Mouse (Mus musculus) T-cell, adult 2 months (primary cell): ENCODE measurements around the gene Gstm5.
"Not testable (repeated sequence)": the region's sequence is repeated elsewhere in the genome, so short reads cannot be mapped to it uniquely, and the experiment has no call there.

Source experiments
- DNase-seq: peaks from one replicate; pipeline ENCODE4 v3.0.0; 2022; ENCODE audit warnings: low spot score

Gene Gstm5

DNA sequence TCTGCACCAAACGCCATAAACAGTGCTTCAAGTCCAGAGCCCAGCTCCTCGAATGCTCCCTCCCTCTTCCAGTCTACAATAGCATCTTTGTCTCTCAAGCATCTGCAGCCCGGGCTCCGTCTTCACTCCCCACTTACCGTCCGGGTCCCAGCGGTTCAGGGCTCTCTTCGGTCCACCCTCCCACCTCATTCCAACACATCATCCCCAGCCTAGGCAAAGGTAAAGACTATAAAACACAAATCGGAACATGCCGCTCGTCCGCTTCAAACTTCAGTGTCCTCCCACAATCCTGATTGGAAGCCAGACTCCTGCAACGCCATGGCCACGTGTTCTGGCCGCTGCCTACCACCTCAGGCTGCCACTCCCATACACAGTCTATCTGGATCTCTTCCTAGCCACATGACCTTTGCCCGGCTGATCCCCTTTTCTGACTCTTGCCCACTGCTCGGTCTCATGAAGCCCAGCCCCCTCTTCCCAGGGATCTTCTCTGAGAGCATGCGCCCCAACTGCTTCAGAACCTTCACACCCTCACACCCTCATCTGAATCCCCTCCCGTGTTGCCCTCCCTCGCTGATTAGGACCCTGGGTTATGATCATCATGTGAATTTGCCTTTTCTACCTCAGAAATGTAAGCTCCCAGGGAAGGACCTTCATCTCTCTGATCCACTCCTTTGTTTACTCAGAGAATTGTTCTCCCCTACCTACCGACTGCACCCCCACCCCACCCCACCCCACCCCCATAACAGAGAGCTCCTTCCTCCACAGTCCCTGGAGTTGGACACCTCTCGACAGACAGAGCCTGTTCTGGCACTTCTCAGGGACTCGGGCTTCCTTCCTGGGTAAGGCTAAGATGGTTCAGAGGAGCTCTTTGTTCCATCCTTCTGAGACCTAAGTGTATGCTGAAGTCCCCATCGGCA, 22.0 kb upstream of the Gstm5 start:
- no peak for DNase-seq

DNA sequence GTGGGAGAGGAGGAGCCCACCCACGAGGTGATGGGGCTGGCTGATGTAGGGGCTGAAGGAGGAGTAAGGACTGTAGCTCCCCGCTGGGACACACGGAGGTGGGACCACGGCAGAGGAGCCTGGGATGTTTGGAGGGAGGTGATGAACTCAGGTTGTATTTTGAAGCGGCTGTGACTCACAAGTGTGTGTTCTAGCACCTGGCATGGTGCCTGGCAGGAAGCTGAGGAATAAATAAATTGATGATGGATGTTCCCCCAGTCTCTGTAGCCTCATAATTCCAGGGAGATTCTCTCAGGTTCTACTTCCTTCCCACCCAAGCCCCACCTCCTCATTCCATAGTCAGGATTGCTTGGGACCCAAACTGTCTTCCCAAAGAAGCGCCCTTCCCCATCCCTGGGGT, 20.4 kb upstream of the Gstm5 start:
- DNase-seq = no peak

- no peak for DNase-seq
Observed at GRCm38 (mm10) chr3:107877005-107877404, 18.6 kb upstream of the Gstm5 start, which contains the start of gene Eps8l3. Eps8l3 (plus strand) TSS chr3:107877229.

- no peak for DNase-seq
Observed at GRCm38 (mm10) chr3:107877747-107878736, 17.6 kb upstream of the Gstm5 start.

GRCm38 (mm10) chr3:107887674-107888495, 7.7 kb upstream of the Gstm5 start:
- no peak for DNase-seq

- DNase-seq = not testable (repeated sequence)
Observed at GRCm38 (mm10) chr3:107889236-107889635, 6.4 kb upstream of the Gstm5 start.

GRCm38 (mm10) chr3:107895194-107895719, 364 bp upstream of the Gstm5 start:
- no peak for DNase-seq

GRCm38 (mm10) chr3:107898691-107899090, 3.1 kb downstream of the Gstm5 start:
- DNase-seq = no peak

DNA sequence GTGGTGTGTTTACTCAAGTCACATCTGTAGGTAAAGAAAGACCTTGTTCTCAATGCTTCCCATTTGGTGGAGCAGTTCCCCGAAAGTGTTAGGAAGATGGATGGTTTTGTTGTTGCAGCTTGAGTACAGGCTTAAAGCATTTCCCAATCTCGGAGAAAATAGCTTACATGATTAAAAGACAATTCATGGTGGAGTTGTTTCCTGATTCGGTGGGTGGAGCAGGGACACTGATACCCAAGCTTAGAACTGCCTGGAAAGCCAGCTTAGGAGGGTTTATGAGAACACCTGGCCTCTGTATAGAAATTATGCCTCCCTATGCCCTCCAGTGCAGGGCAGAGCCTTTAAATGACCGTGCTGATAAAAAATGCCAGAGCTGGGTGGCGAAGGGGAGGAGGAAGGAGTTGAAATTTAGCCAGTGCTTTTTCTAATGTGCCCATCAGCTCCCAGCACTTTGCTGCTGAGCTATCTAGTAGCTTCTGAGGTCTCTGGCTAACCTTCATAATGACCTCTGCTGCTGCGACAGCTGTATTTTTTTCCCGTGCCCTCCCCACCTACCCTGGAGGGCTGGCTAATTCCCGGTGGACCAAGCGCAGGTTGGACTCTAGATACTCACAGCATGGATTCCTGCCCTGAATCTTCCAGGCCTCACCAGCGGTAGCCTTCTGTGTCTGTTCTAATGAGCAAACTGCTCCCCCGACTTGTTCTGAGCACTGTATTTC, 5.5 kb downstream of the Gstm5 start:
- no peak for DNase-seq

DNA sequence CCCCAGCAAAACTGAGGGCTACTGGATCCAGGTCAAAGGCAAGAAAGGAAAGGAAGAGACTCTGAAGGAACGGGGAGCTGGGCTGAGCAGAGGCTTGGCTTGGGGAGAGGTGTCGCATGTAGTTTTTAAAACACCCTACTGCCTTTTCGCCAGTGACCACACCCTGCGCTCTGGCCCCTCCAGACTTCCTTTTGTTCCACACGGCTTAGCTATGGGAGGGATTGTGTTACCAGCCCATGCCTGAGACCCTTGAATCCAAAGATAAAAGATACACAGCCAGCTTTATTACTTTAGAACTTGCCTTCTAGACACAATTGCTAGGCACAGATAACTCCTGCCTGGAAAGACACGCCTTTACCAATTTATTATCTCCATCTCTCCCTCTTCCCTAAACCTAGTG, 10.3 kb downstream of the Gstm5 start:
- no peak for DNase-seq

- DNase-seq = no peak
Observed at GRCm38 (mm10) chr3:107916674-107917073, 21.1 kb downstream of the Gstm5 start.

GRCm38 (mm10) chr3:107917097-107917496, 21.5 kb downstream of the Gstm5 start:
- DNase-seq = no peak

- peak; percentile 32 for DNase-seq
Observed at GRCm38 (mm10) chr3:107917783-107918408, 22.3 kb downstream of the Gstm5 start.

- DNase-seq = no peak
Observed at GRCm38 (mm10) chr3:107920348-107920747, 24.7 kb downstream of the Gstm5 start.

DNA sequence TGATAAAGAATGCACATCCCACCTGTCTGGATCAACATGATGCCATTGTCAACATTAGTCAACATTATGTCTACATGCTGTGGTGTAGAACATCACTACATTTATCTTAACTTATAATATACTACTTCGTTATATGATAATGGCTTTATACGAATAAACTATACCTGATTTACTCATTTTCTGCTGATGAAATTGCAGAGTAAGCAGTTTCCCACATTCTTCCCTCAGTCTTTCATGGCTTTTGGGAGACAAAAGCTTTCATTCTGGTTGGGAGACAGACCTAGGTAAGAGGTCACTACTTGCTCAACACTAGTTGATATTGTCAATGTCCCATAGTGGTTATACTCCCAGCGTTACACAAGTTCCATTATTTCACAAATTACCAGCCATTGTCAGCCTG, 29.7 kb downstream of the Gstm5 start:
- DNase-seq = no peak

DNA sequence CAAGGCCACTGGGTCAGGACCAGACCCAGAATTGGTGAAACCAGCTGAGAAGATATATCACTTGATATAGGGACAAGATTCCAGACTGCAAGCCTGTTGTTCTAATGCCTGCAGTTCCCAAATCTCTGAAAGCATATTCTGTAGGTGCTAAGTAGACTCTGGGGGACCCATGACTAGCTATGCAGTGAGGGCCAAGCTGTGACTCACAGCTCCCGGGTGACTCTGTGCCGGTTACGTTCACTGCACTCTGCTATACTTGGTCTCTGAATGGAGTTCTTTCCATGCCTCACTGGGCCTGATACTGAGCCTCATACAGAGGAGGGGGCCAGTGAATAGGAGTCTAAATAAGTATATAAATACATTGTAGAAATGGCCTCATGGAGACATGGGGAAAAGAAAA, 32.2 kb downstream of the Gstm5 start:
- DNase-seq = no peak

DNA sequence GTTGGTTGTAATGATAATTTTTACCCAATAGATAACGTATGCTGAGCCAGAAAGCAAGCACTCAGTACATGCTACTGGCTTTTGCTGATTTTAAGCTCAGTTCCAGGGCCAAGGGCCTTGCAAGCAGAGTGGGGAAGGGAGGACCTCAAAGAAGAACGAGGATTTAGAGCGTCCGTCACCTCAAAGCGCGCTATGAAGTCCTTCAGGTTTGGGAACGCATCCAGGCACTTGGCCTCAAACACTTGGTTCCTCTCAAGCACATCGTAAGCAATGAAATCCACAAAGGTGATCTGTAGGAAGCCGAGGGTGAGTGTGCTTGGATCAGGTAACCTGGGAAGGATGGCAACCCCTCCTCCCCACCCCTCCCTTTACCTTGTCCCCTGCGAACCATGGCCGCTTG, 33.1 kb downstream of the Gstm5 start:
- no peak for DNase-seq

DNA sequence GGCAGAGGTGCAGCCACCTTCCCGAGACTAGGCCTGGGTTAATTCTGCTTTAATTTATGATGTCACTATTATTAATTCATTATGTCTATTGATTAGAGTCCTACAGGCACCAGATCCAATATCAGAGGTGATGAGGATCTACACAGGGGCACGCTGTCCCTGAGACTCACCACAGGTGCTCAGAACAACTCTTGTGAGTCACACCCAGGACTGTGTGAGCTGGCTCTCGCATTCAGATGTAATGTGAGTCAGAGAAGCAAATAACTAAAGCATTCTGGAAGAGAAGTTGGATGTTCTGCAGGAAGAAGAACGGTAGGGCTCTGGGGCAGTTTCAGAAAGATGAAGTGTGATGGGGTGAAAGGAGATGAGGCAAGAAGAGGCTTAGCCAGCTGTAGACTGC, 33.6 kb downstream of the Gstm5 start:
- no peak for DNase-seq

- DNase-seq = no peak
Observed at GRCm38 (mm10) chr3:107929731-107930130, 34.1 kb downstream of the Gstm5 start.

DNA sequence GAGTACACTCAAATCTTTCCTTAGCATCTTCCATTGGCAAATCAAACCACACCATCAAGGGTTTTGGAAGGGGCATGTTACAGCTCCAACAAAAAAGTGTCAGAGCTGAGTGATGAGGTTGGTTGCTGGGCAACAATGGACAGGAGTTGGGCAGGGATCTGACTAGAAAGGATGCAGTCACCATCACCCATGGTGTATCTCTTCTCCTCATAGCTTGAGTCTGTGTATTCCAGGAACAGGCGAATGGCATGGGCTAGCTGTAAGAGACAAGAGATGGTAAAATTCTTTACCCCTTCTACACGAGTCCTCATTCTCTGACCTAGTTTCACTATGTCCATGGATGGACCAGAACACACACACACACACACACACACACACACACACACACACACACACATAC, 35.5 kb downstream of the Gstm5 start:
- DNase-seq = no peak
